Mouse (Mus musculus): ENCODE results near the gene Arhgdib.
"Not testable (repeated sequence)": the region's sequence is repeated elsewhere in the genome, so short reads cannot be mapped to it uniquely, and the experiment has no call there.

The Arhgdib gene

DNA sequence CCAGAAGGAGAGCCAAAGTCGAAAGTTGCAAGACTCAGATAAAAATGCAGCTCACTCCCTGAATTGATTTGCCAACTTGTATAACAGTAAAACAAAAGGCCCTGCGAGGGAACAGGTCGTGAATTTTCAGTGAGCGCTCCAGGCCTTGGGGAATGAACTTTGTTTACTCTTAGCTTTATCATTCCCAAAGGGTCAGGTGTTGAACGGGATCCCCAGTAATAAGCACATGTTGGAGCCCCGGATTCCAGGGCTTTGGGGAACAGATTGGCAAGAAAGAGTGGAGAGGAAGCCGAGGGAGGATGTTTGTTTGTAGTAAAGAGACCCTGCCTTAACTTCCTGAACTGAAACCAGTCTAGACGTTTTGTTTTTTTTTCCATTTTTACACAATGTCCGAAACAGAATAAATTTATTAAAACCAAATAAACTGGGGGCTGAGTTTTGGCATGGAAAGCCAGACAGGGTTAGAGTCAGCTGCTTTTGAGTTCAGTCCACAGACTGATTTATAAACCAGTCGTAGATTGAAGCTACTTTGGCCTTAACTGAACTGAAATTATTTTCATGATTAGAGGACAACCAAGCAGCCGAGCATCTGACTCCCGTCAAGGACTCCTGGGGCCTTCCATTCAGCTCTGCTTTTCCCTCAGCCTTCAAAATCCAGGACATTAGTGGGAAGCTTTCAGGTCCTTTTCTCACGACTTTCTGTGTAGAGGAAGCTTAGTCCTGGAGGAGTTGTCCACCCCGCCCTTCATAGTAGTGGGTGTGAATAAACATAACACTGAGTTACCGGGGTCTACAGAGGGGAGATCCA is 47.0 kb downstream of the Arhgdib start:
- intact Hi-C loops (cut with DNase I), result no loop called here

- intact Hi-C loops (cut with DNase I), result no loop called here
Observed at GRCm38 (mm10) chr6:136892002-136892401, 49.7 kb downstream of the Arhgdib start.

DNA sequence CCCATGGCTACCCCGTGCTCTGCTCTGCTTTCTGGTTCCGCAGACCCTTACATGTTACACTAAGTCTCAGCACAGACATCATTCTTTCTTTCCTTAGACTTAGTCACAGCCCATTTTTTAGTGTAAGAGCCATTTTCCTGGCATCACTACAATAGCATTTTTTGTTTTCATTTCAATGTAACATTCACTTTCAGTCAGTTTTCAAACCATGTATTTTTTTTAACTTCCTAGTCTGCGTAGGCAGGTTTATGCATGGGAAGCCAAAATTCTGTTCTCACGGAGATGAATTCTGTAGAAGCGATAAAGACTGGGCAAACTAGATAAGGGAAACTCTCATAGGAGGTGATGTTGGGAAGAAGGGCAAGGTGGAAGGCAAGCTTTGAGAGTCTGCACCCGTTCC is 52.1 kb downstream of the Arhgdib start:
- intact Hi-C loops (cut with DNase I), result no loop called here

- intact Hi-C loops (cut with DNase I), result no loop called here
Observed at GRCm38 (mm10) chr6:136889067-136889466, 52.6 kb downstream of the Arhgdib start.

DNA sequence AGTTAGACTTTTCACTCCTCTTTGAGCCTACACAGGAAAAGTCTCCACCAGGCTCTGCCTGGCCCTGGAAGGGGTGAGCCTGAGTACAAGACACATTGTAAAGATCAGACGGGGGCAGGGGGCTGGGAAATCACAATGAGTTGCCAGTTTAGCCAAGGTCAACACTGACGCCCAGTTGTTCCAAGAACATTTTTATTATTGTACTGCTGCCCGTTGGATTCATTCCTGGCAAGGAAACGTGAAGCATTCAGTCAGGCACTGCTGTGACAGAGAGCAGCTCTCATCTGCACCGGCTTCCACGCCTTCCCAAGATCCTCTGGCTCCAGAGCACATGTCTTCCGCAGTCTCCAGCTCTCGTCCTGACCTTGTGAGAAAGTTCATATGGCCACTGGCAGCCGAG is 53.8 kb downstream of the Arhgdib start:
- intact Hi-C loops (cut with DNase I), result no loop called here

DNA sequence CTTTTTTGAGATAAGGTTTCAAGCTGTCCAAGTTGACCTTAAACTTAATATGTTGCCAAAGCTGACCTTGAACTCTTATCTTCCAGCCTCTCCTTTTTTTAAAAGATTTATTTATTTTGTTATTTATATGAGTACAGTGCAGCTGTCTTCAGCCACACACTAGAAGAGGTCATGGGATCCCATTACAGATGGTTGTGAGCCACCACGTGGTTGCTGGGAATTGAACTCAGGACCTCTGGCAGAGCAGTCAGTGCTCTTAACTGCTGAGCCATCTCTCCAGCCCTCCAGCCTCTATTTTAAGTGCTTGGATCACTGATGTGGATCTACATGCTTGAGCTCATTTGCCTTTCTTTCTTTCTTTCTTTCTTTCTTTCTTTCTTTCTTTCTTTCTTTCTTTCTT is 56.9 kb downstream of the Arhgdib start:
- intact Hi-C loops (cut with DNase I), result not testable (repeated sequence)

GRCm38 (mm10) chr6:136883961-136884360 is 57.7 kb downstream of the Arhgdib start:
- intact Hi-C loops (cut with DNase I), result no loop called here

GRCm38 (mm10) chr6:136883431-136883915 is 58.2 kb downstream of the Arhgdib start:
- intact Hi-C loops (cut with DNase I), result no loop called here

- intact Hi-C loops (cut with DNase I), result no loop called here
Observed at GRCm38 (mm10) chr6:136881678-136882077, 60.0 kb downstream of the Arhgdib start.

DNA sequence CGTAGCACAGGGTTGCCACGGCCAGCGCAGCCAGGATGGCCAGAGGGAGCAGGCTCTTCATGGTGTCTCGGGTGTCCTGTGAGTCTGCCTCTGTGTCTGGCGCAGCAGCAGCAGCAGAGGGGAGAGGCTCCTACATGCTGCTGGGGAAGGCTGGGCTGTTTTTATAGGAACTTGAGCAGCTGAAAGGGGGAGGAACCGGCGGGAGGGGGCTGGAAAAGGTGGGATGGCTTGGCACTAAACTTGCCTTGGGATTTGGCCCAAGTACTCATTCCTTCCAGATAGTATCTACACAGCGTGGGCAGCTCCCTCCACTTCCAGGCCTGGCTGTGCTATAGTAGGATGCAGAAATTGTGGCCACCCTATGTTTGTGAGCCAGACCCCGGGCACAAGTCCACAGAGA is 66.0 kb downstream of the Arhgdib start, which contains the start of gene Mgp:
Mgp (minus strand) TSS at position 154 of the 400 bp plus-strand sequence.
- intact Hi-C loops (cut with DNase I), result no loop called here

DNA sequence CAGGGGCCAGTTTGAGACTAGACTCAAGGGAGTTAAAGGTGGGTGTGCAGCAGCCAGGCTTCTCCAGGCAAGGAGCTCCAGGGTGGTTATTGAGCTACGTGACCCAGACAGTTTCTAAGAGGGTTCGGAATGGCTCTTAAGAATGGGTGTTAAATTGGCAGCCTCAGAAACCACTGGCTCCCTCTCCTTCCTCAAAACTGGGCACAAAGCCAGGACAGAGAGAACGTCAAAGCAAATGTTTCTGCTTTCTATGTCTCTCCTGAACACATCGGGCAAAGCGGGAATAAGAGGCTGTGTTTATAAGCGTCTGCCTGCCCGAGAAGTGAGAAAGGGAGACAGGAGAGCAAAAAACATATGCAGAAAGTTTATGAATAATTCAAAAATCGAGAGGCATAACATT is 67.1 kb downstream of the Arhgdib start:
- intact Hi-C loops (cut with DNase I), result no loop called here
